Mouse (Mus musculus): ENCODE measurements at regions not wholly inside any gene's neighbourhood (a gene's known extent, or its start where the extent isn't known, plus 50 kb on each side); places are given as distances from the start of the nearest gene placed in this dataset.

DNA sequence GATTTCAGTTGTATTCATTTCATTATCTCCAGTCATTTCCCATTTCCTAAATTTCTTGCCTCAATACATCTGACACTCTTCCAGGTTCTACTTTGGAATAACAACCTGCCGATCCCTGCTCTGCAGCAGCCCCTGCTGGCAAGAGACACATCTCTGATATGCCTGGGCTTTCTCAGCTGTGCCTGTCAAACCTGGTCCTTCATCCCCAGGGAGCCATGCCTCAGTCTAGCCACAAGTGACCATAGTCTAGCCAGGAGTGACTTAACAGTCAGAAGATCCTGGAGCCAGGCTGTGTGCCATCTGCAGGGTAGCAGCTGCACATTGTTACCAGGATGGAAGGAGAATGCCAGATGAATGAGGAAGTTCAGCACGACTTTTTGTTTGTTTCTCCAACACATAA lies 833.2 kb downstream of the Diaph3 start:
- TF ChIP-seq CTCF (conservative IDR thresholded peaks at IDR 0.05; ENCODE audit: low read length) (no peak), NANOG (IDR thresholded peaks at IDR 0.05; ENCODE audit: borderline replicate concordance, low read length) (no peak), POU5F1 (IDR thresholded peaks at IDR 0.05; ENCODE audit: borderline replicate concordance, low read length) (no peak)

Measured in E14TG2a.4 (cell line).